Comparison of ENCODE assay signal across 11 mouse cellular contexts in the genomic region with DNA sequence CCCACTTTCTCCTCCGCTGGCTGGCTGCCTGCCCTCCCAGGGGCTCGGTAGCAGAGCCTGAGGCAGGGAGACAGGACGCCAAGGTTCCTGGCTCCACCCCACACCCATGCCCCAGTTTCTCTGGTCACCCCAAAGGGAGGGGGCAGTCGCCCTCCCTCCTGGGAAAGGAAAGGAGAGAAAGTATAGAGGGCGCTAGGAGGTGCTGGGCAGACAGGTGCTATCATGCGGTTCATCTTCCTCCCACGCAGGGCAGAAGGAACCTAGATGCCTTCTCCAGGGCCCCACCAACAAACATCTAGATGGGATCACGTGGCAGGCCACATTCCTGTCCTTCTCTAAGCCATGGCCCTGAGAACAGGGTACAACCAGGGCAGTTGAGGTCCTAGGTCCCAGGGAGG. TPM values are rescaled to one million over a fixed set of nuclear protein-coding genes. Genes with fewer than 3 reads are reported as not detected.
DNase-seq lines count a peak whose midpoint lies in the region; ATAC-seq lines count a peak whose summit lies in the region.
"Had no signal": no experiment of that assay in that cellular context is flagged by ENCODE, and none has a peak within 500 bp of the region (broad histone marks: within the 10 kb centered on the region; RNA-seq: fewer than 3 reads in every experiment).

No protein-coding gene starts in this region.

- peaks cover 11% of the 10 kb centered on the region for H3K36me3 ChIP-seq in heart, embryonic 10.5 days
- peaks cover 3% of the 10 kb centered on the region for H3K36me3 ChIP-seq in neural tube, embryonic 11.5 days (ENCODE audit: control insufficient read depth, insufficient read depth, low read length)
- peaks cover 11% of the 10 kb centered on the region; the same call in 1 of the 2 replicates for H3K36me3 ChIP-seq in neural tube, embryonic 15.5 days
- H3K36me3 ChIP-seq: lung, embryonic 15.5 days had no signal

- peaks cover 100% of the 10 kb centered on the region for H3K4me1 ChIP-seq in heart, embryonic 10.5 days
- peaks cover 49% of the 10 kb centered on the region for H3K4me1 ChIP-seq in neural tube, embryonic 11.5 days (ENCODE audit: control insufficient read depth, insufficient read depth, low read length)
- H3K4me1 ChIP-seq in neural tube, embryonic 15.5 days, result peaks cover 87% of the 10 kb centered on the region

- intact Hi-C loops in left cerebral cortex, postnatal 10 days (cut with DNase I), result no loop called here
- intact Hi-C loops in left cerebral cortex, postnatal 4 days (cut with DNase I), result no loop called here

- 67% methylated on average over 8 of the region's 8 CpGs for WGBS in heart, embryonic 10.5 days
- WGBS in neural tube, embryonic 11.5 days, result 87% methylated on average over 8 of the region's 8 CpGs
- 75% methylated on average over 8 of the region's 8 CpGs for WGBS in neural tube, embryonic 15.5 days

- DNase-seq in heart, embryonic 10.5 days (ENCODE audit: low spot score), result no peak
- no peak for DNase-seq in heart, adult 18-20 months
- DNase-seq in neural tube, embryonic 11.5 days (ENCODE audit: low spot score), result peak; percentile 4
- peak; percentile 77 for DNase-seq in cerebellum, adult 9-11 months
- DNase-seq in kidney, postnatal 36 days, result peak; percentile 63 to 71
- DNase-seq in left cerebral cortex, postnatal 10 days (ENCODE audit: extremely low spot score in 1 of 2, low spot score in 2 of 2), result no peak
- no peak for DNase-seq in left cerebral cortex, postnatal 4 days

- H3K9me3 ChIP-seq in heart, embryonic 10.5 days, result no peaks in the 10 kb centered on the region
- no peaks in the 10 kb centered on the region for H3K9me3 ChIP-seq in neural tube, embryonic 11.5 days (ENCODE audit: control insufficient read depth, low read length)
- no peaks in the 10 kb centered on the region for H3K9me3 ChIP-seq in neural tube, embryonic 15.5 days (replicated peaks)
- H3K9me3 ChIP-seq: forebrain, embryonic 13.5 days; lung, embryonic 15.5 days had no signal

- H3K4me2 ChIP-seq in neural tube, embryonic 11.5 days (ENCODE audit: low read depth), result no peak overlapping the region
- H3K4me2 ChIP-seq in neural tube, embryonic 15.5 days, result no peak overlapping the region
- H3K4me2 ChIP-seq: forebrain, embryonic 13.5 days; lung, embryonic 15.5 days had no signal

- peak overlapping the region; percentile 69; the same call in 1 of the 2 replicates for H3K27ac ChIP-seq in heart, embryonic 10.5 days
- H3K27ac ChIP-seq in neural tube, embryonic 11.5 days (ENCODE audit: low read depth, low read length), result no peak overlapping the region
- no peak overlapping the region for H3K27ac ChIP-seq in neural tube, embryonic 15.5 days (replicated peaks)
- H3K27ac ChIP-seq: forebrain, embryonic 13.5 days; lung, embryonic 15.5 days had no signal

- ATAC-seq in neural tube, embryonic 11.5 days (ENCODE audit: insufficient read depth, low FRiP score, low TSS enrichment), result no peak
- no peak for ATAC-seq in neural tube, embryonic 15.5 days (ENCODE audit: low FRiP score)
- ATAC-seq: forebrain, embryonic 13.5 days had no signal

- no peaks in the 10 kb centered on the region for H3K27me3 ChIP-seq in heart, embryonic 10.5 days (ENCODE audit: insufficient read depth, poor library complexity, severe bottlenecking)
- H3K27me3 ChIP-seq in neural tube, embryonic 11.5 days (ENCODE audit: control insufficient read depth, insufficient read depth, low read length), result no peaks in the 10 kb centered on the region
- H3K27me3 ChIP-seq in neural tube, embryonic 15.5 days (replicated peaks), result no peaks in the 10 kb centered on the region
- H3K27me3 ChIP-seq: forebrain, embryonic 13.5 days; lung, embryonic 15.5 days had no signal

- no peak overlapping the region for H3K4me3 ChIP-seq in heart, embryonic 10.5 days
- H3K4me3 ChIP-seq in neural tube, embryonic 11.5 days (ENCODE audit: low read depth, low read length), result no peak overlapping the region
- no peak overlapping the region for H3K4me3 ChIP-seq in neural tube, embryonic 15.5 days (replicated peaks)
- H3K4me3 ChIP-seq: forebrain, embryonic 13.5 days; lung, embryonic 15.5 days; myocyte had no signal

- no peak overlapping the region for H3K9ac ChIP-seq in neural tube, embryonic 11.5 days (ENCODE audit: low read length)
- H3K9ac ChIP-seq in neural tube, embryonic 15.5 days (replicated peaks), result no peak overlapping the region
- H3K9ac ChIP-seq: forebrain, embryonic 13.5 days; lung, embryonic 15.5 days had no signal

RNA-seq across cellular contexts. Expression of a gene that starts 8.0 kb away (rescaled TPM):
- 84.9 and 103 TPM in 2 replicates for polyA plus RNA-seq in heart, embryonic 10.5 days (2016; fragmentation: Nextera tagmentation; extraction: Ambion mirVana)
- 100 to 1,000 TPM; 115 to 117 TPM for total RNA-seq in heart, adult 18-20 months (2021)
- polyA plus RNA-seq in neural tube, embryonic 11.5 days (2014; fragmentation: Nextera tagmentation; extraction: Ambion mirVana), result 41.1 and 42.7 TPM in 2 replicates
- 74.0 and 77.4 TPM in 2 replicates for polyA plus RNA-seq in neural tube, embryonic 15.5 days (2015; fragmentation: Nextera tagmentation; extraction: Ambion mirVana)
- total RNA-seq in left cerebral cortex, postnatal 10 days (2021), result 100 to 1,000 TPM; 190 TPM
- 100 to 1,000 TPM; 205 to 213 TPM for total RNA-seq in left cerebral cortex, postnatal 4 days (2021)

RNA-seq across cellular contexts. Expression of a gene that starts 26.7 kb away (rescaled TPM):
- 16.5 and 19.4 TPM in 2 replicates for polyA plus RNA-seq in heart, embryonic 10.5 days (2016; fragmentation: Nextera tagmentation; extraction: Ambion mirVana)
- total RNA-seq in heart, adult 18-20 months (2021), result under 1 TPM; 0.22 to 0.28 TPM
- polyA plus RNA-seq in neural tube, embryonic 11.5 days (2014; fragmentation: Nextera tagmentation; extraction: Ambion mirVana), result 17.9 and 18.6 TPM in 2 replicates
- polyA plus RNA-seq in neural tube, embryonic 15.5 days (2015; fragmentation: Nextera tagmentation; extraction: Ambion mirVana), result 2.2 and 5.1 TPM in 2 replicates
- under 1 TPM; 0.83 to 0.99 TPM for total RNA-seq in left cerebral cortex, postnatal 10 days (2021)
- total RNA-seq in left cerebral cortex, postnatal 4 days (2021), result 1 to 10 TPM; 1.4 to 1.6 TPM

RNA-seq across cellular contexts. Expression of a gene that starts 32.5 kb away (rescaled TPM):
- polyA plus RNA-seq in heart, embryonic 10.5 days (2016; fragmentation: Nextera tagmentation; extraction: Ambion mirVana), result 35.0 and 40.9 TPM in 2 replicates
- total RNA-seq in heart, adult 18-20 months (2021), result 10 to 100 TPM; 54.5 to 56.6 TPM
- 30.0 and 35.3 TPM in 2 replicates for polyA plus RNA-seq in neural tube, embryonic 11.5 days (2014; fragmentation: Nextera tagmentation; extraction: Ambion mirVana)
- polyA plus RNA-seq in neural tube, embryonic 15.5 days (2015; fragmentation: Nextera tagmentation; extraction: Ambion mirVana), result 40.4 and 42.0 TPM in 2 replicates
- total RNA-seq in left cerebral cortex, postnatal 10 days (2021), result 10 to 100 TPM; 43.8 to 45.0 TPM
- total RNA-seq in left cerebral cortex, postnatal 4 days (2021), result 10 to 100 TPM; 34.6 to 35.4 TPM

RNA-seq across cellular contexts. Expression of a gene that starts 36.9 kb away (rescaled TPM):
- polyA plus RNA-seq in heart, embryonic 10.5 days (2016; fragmentation: Nextera tagmentation; extraction: Ambion mirVana), result 90.9 and 108 TPM in 2 replicates
- 10 to 100 TPM; 45.5 to 50.6 TPM for total RNA-seq in heart, adult 18-20 months (2021)
- polyA plus RNA-seq in neural tube, embryonic 11.5 days (2014; fragmentation: Nextera tagmentation; extraction: Ambion mirVana), result 74.2 and 81.9 TPM in 2 replicates
- 111 and 121 TPM in 2 replicates for polyA plus RNA-seq in neural tube, embryonic 15.5 days (2015; fragmentation: Nextera tagmentation; extraction: Ambion mirVana)
- total RNA-seq in left cerebral cortex, postnatal 10 days (2021), result 10 to 100 TPM; 67.6 to 72.3 TPM
- 10 to 100 TPM; 84.5 to 86.0 TPM for total RNA-seq in left cerebral cortex, postnatal 4 days (2021)

RNA-seq across cellular contexts. Expression of a gene that starts 46.6 kb away (rescaled TPM):
- polyA plus RNA-seq in heart, embryonic 10.5 days (2016; fragmentation: Nextera tagmentation; extraction: Ambion mirVana), result 0.06 and 0.08 TPM in 2 replicates
- total RNA-seq in heart, adult 18-20 months (2021), result 1 to 10 TPM; 1.2 TPM
- polyA plus RNA-seq in neural tube, embryonic 11.5 days (2014; fragmentation: Nextera tagmentation; extraction: Ambion mirVana), result not detected in 2 replicates
- polyA plus RNA-seq in neural tube, embryonic 15.5 days (2015; fragmentation: Nextera tagmentation; extraction: Ambion mirVana), result 0.10 and 0.12 TPM in 2 replicates
- total RNA-seq in left cerebral cortex, postnatal 10 days (2021), result under 1 TPM; 0.49 to 0.71 TPM
- total RNA-seq in left cerebral cortex, postnatal 4 days (2021), result under 1 TPM; 0.91 to 0.98 TPM
- polyA plus RNA-seq: forebrain, embryonic 13.5 days had no signal

Comparison
In these comparisons a context has a peak if more than half of its experiments do, and no peak if none do; other contexts are left out.
1. DNase-seq: peak in neural tube, embryonic 11.5 days (single experiment), cerebellum, adult 9-11 months (single experiment) and kidney, postnatal 36 days (2 of 2); none in heart, embryonic 10.5 days (single experiment), heart, adult 18-20 months (0 of 2), left cerebral cortex, postnatal 10 days (0 of 2) and left cerebral cortex, postnatal 4 days (single experiment).